Mouse (Mus musculus) forebrain, embryonic 10.5 days (tissue): ENCODE data around the gene Ly6f. TPM values are rescaled to one million over a fixed set of nuclear protein-coding genes. Genes with fewer than 3 reads are reported as not detected.

Experiments
- polyA plus RNA-seq: library from polyadenylated mRNA; unstranded; fragments of >200 nt; fragmentation: Nextera tagmentation; extraction: Ambion mirVana; gene quantifications from 2 replicates; pipeline ENCODE4 v1.2.1, GENCODE M21; 2016

Ly6f gene
- polyA plus RNA-seq, 1 experiment from 2014 or later, result not detected

Other genes starting within 250 kb of the Ly6f start
- gene Ly6c1, start 219.6 kb upstream of the Ly6f start, polyA plus RNA-seq, result 0.62 and 0.74 TPM in 2 replicates
- gene Ly6c2, start 156.5 kb upstream of the Ly6f start, polyA plus RNA-seq, result not detected in 2 replicates
- not detected in 2 replicates for gene Ly6g, start 113.2 kb upstream of the Ly6f start, polyA plus RNA-seq
- not detected in 2 replicates for gene BC025446, start 52.0 kb upstream of the Ly6f start, polyA plus RNA-seq